Mouse (Mus musculus) left cerebral cortex, adult 9 months (tissue): ENCODE measurements at regions not wholly inside any gene's neighbourhood (a gene's known extent, or its start where the extent isn't known, plus 50 kb on each side); places are given as distances from the start of the nearest gene placed in this dataset.
A peak's percentile ranks its signal among the peaks of the same experiment; 100 is the strongest.

Source experiments
- DNase-seq, 2 experiments: peaks; one replicate each; pipeline ENCODE4 v3.0.0; 2022; ENCODE audit warnings: low spot score in 2 of 2

GRCm38 (mm10) chr15:52783940-52784339 lies 1100.8 kb upstream of the Gm7489 start:
- DNase-seq: no peak

GRCm38 (mm10) chr15:52785196-52785595 lies 1099.5 kb upstream of the Gm7489 start:
- DNase-seq: no peak

- DNase-seq: no peak
Observed at GRCm38 (mm10) chr15:52785976-52786375, 1098.7 kb upstream of the Gm7489 start.

GRCm38 (mm10) chr15:52805479-52806199 lies 1079.1 kb upstream of the Gm7489 start:
- DNase-seq: peak in 1 of 2 experiments; percentile 29

GRCm38 (mm10) chr15:52808622-52809021 lies 1076.1 kb upstream of the Gm7489 start:
- DNase-seq: peak in 1 of 2 experiments; percentile 26

GRCm38 (mm10) chr15:52820796-52821195 lies 1063.9 kb upstream of the Gm7489 start:
- no peak for DNase-seq

GRCm38 (mm10) chr15:52836896-52837295 lies 1047.8 kb upstream of the Gm7489 start:
- no peak for DNase-seq

- DNase-seq: no peak
Observed at GRCm38 (mm10) chr15:52848132-52848531, 1036.6 kb upstream of the Gm7489 start.

- no peak for DNase-seq
Observed at GRCm38 (mm10) chr15:52858682-52859081, 1026.0 kb upstream of the Gm7489 start.

- DNase-seq: no peak
Observed at GRCm38 (mm10) chr15:52863494-52863893, 1021.2 kb upstream of the Gm7489 start.

GRCm38 (mm10) chr15:52892244-52892950 lies 992.3 kb upstream of the Gm7489 start:
- no peak for DNase-seq

GRCm38 (mm10) chr15:52898107-52898506 lies 986.6 kb upstream of the Gm7489 start:
- DNase-seq: no peak

- no peak for DNase-seq
Observed at GRCm38 (mm10) chr15:52899403-52899802, 985.3 kb upstream of the Gm7489 start.

GRCm38 (mm10) chr15:52899822-52900221 lies 984.9 kb upstream of the Gm7489 start:
- no peak for DNase-seq

- DNase-seq: peak; percentile 20 to 49
Observed at GRCm38 (mm10) chr15:52905231-52905630, 979.5 kb upstream of the Gm7489 start.

GRCm38 (mm10) chr15:52907217-52907616 lies 977.5 kb upstream of the Gm7489 start:
- DNase-seq: no peak

- no peak for DNase-seq
Observed at GRCm38 (mm10) chr15:52922277-52922676, 962.4 kb upstream of the Gm7489 start.

GRCm38 (mm10) chr15:52928408-52928807 lies 956.3 kb upstream of the Gm7489 start:
- no peak for DNase-seq

GRCm38 (mm10) chr15:52937138-52937537 lies 947.6 kb upstream of the Gm7489 start:
- DNase-seq: no peak

GRCm38 (mm10) chr15:52944592-52944991 lies 940.1 kb upstream of the Gm7489 start:
- DNase-seq: no peak

- DNase-seq: no peak
Observed at GRCm38 (mm10) chr15:52948196-52948595, 936.5 kb upstream of the Gm7489 start.

- no peak for DNase-seq
Observed at GRCm38 (mm10) chr15:52953480-52953879, 931.2 kb upstream of the Gm7489 start.
